Mouse (Mus musculus) left cerebral cortex, postnatal 4 days (tissue): ENCODE results near the gene Gstcd. TPM values are rescaled to one million over a fixed set of nuclear protein-coding genes. Genes with fewer than 3 reads are reported as not detected.
A peak's percentile ranks its signal among the peaks of the same experiment; 100 is the strongest.

Source experiments
- DNase-seq: peaks from one replicate; pipeline ENCODE4 v3.0.0-alpha.2; 2022
- intact Hi-C: fragments of 180-260 bp; cut with DNase I; formaldehyde crosslinking; loops from one replicate; pipeline ENCODE4 v1.15.1; 2025
- total RNA-seq, 2 experiments: library from RNA; stranded (reverse); gene quantifications; 2 replicates each; pipeline ENCODE4 v1.2.3; 2021

Gene Gstcd
- total RNA-seq: 10 to 100 TPM; 11.1 to 12.3 TPM

DNA sequence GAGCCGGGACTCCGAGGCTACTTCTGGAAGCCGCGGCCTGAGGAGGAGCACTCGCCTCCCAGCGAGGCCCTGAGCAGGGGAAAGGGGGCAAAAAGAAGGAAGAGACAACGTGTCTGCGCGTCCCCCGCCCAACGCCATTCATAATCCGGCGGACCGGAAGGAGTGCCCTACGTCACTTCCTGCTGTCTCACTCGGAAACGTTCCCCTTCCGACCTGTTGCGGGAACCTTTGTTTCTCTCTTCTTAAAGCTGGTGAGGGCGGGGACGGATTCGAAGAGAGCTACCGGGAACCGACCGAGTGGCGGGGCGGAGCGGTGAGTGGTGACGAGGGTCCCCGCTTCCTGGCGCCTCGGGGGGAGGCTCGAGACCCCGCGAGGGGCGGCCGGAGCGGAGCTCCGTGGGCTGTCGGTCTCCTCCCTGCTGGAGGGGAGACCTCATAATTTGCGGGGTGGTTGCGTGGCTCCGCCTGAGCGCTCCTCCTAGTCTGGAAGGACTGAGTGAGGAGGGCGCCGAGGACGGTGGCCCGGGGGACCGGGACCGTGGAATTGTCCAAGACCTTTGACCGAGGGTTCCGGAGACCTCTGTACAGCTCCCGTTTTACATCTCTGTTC, at the start of gene Gstcd, which contains the start of gene Ints12:
Gene Gstcd (minus strand): TSS at position 370 of the 610 bp plus-strand sequence.
Gene Ints12 (plus strand): TSS at position 177 of the 610 bp plus-strand sequence.
- intact Hi-C loops: loop anchor here (5.0 kb wide), 1 partner anchor 344 kb away; no protein-coding TSS in a partner anchor
- DNase-seq: peak; percentile 94

DNA sequence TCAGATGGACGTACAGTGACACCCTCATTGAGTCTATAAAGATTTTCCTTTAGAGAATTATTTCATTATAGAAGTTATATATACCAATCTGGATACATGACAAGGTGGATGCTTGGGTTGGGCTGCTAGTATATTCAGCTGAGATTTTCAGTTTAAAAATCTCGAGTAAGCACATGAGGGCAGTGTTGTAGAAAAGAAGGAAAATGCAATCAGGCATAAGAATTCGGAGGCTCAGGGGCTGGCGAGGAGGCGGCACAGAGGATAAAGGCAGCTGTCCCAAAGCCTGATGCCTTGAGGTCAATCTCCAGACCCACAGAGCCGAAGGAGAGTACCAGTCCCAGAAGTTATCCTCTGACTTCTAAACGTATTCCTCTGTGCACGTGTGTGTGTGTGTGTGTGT, 40.8 kb upstream of the Gstcd start:
- no peak for DNase-seq
- intact Hi-C loops: loop anchor here (10.0 kb wide), 2 partner anchors 82 to 142 kb away; no protein-coding TSS in a partner anchor

DNA sequence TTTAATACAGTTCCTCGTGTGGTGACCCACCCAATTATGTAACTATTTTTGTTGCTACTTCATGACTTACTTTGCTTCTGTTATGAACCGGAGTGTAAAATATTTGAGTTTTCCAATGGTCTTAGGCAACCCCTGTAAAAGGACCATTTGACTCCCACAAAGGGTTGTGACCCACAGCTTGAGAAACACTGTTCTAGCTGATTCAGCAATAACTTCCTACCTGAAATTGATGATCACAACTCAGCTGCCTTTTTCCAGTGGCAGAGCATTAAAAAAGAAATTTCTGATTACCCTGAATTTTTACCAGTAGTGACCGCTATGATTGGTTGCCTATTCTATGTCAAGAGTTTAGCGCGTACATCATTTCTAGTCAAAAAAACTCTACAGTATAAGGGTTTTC, 39.5 kb upstream of the Gstcd start:
- intact Hi-C loops: loop anchor here (10.0 kb wide), 2 partner anchors 83 to 143 kb away; no protein-coding TSS in a partner anchor
- no peak for DNase-seq

DNA sequence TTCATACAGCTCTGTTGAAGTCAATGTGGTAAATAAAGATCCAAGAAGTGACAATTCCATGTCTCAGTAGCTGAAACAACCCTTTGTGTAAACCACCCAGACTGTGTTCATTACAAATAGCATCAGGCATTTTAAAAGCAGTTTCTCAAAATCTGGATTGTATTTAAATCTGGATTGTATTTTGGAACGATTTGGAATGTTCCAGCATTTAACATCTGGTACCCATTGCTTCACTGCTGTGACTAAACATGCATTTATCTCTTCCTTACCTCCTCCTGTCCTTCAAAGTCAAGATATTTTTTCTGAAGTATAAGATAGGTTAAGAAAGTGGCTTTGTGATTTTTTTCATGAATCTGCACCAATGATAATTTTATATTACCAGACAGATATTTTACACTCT, 21.4 kb upstream of the Gstcd start:
- no peak for DNase-seq
- intact Hi-C loops: loop anchor here (10.0 kb wide), 2 partner anchors 762 to 1512 kb away; no protein-coding TSS in a partner anchor

DNA sequence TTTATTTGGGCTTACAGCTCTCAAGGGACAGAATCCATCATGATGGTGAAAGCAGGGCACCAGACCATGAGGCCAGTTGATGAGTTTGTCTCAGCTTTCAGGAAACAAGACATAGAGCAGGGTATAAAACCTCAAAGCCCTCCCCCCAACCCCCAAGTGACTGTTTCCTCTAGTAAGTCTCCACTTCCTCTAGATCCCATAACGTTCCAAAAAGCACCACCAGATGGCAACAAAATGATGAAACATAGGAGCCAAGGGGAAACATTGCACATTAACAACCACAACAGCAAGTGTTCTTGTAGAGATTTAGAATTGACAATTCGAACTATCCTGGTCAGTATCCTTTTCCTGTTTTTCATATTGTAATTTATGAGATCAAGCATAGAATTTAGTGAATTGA, 19.9 kb upstream of the Gstcd start:
- DNase-seq: peak; percentile 19
- intact Hi-C loops: loop anchor here (10.0 kb wide), 2 partner anchors 763 to 1513 kb away; no protein-coding TSS in a partner anchor

GRCm38 (mm10) chr3:133109844-133110243, 18.0 kb upstream of the Gstcd start:
- intact Hi-C loops: loop anchor here (10.0 kb wide), 2 partner anchors 765 to 1515 kb away; no protein-coding TSS in a partner anchor
- DNase-seq: no peak

DNA sequence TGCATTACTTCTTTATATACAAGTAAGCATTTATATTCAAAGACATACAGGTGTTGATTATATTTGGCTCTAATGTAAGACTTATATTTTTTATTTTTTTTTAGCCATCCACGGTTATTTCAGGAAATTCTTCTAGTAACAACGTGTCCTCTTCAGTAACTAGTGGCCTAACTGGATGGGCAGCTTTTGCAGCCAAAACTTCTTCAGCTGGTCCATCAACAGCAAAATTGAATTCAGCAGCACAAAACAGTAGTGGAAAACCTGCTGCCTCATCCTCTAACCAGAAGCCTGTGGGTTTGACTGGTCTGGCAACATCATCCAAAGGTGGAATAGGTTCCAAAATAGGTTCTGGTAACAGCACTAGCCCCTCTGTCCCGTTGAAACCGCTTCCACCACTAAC, 16.9 kb upstream of the Gstcd start:
- intact Hi-C loops: no loop called here
- no peak for DNase-seq

DNA sequence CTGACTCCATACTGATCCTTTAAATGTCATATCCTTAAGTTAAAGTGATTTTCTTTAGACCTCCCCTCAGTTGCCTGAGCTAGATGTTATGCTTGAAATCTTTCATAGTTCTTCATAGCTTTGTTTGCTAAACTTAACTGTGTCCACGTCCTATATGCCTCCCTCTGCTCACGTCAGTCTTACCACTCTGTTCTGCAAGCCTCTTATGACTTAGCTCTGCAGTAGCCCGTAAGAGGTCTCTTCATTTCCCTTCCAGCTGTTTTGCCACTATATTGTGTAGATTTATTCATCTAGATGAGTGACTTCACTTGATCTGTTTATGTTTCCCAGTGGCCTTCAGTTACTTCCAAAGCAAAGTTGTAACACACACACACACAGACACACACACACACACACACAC, 12.6 kb upstream of the Gstcd start:
- DNase-seq: no peak
- intact Hi-C loops: no loop called here

DNA sequence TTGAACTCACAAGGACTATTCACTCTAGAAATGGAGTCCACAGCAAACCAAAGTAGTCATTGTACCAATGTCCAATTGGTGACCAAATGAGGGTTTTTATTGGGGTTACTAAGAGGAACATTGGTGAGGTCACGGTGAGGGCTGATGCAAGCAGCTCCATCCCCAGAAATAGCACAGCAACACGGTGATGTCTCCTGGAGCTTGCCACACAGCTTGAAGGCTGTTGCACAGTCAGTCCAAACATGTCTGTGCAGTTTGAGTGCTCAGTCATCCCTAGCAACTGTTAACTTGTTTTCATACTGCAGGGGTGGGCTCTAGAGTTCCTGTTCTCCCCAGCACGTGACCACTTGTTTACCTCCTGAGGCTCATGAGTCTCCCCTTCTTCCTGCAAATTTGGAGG, 11.9 kb upstream of the Gstcd start:
- intact Hi-C loops: no loop called here
- no peak for DNase-seq

- intact Hi-C loops: no loop called here
- no peak for DNase-seq
Observed at GRCm38 (mm10) chr3:133098909-133099308, 7.1 kb upstream of the Gstcd start.

DNA sequence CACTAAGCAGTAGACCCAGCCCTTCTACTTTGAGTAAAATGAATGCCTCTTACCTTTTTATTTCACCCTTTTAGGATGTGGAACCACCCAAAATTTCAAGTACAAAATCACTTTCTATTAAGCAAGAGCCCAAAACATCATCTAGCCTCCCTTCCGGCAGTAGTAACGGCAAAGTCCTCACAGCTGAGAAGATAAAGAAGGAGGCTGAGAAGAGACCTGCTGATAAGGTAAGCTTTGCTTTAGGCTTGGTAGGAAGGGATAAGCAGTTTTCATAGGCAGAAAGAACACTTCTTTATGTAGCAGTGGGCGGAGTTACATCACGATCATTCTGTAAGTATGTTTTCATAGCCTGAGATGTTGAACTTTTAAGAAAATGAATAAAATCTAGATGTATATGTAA, 6.5 kb upstream of the Gstcd start:
- intact Hi-C loops: no loop called here
- DNase-seq: no peak

DNA sequence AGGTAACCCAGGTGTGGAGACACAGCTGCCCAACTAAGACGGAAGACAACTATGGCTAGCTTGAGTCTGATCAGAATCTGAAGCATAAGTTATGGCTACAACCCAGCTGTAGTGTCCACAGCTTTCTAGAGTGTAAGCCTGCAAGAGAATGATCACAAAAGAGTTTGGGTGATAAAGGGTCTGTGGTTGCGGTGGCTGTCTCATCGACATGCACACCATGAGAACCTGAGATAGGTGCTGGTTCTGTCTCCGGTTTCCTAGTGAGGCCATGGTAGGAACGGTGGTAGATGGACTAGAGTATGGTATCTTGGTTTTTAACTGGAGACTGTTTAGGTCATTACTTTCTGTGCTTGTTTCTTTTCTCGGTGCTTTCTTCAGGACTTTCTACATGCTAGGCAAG, 6.1 kb upstream of the Gstcd start:
- intact Hi-C loops: no loop called here
- no peak for DNase-seq

- DNase-seq: no peak
- intact Hi-C loops: loop anchor here (5.0 kb wide), 1 partner anchor 347 kb away; no protein-coding TSS in a partner anchor
Observed at GRCm38 (mm10) chr3:133094305-133094704, 2.5 kb upstream of the Gstcd start.

DNA sequence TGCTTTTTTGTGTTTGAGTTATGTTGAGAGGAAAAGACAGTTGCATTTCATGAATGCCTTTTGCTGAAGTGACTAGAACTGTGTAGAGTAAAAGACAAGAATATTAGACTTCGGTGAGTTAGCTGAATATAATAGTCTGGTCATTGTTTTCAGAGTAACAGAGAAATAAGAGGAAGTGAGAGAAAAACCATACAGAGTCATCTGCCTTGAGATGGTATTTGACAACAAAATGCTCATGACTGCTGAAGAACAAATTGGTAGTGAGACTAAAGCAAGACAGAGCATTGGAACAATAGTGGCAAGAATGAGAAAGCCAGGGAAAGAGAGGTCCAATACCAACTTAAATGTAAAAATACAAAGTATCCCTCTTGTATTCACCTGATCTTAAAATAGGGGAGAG, 1.1 kb upstream of the Gstcd start:
- intact Hi-C loops: loop anchor here (5.0 kb wide), 1 partner anchor 346 kb away; no protein-coding TSS in a partner anchor
- DNase-seq: no peak

DNA sequence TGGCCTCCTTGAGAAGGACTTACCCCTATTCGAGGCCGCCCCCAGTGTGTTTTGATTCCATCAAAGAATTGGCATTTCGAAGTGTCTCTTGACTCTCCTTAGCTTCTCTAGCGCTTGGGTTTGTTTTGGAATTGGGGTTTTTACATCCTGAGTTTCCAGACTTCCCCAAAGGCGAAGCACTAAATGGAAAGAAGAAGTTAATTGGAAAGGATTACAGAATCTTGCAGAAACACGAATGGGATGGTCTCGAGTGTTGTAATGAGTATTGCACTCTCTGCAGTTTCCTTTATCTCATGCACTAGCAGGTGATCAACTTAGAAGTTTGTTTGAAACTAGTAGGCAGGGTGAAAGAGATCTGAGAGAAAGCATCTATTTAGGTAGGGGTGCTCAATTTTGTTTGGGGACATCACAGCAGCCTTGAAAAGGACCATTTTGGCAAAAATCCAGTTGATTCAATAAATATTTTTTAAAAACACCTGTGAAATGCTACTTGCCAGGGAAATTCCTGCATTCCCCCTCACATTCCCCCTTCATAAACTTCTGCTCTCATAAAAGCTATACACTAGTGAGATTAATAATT, 531 bp upstream of the Gstcd start:
- intact Hi-C loops: loop anchor here (5.0 kb wide), 1 partner anchor 345 kb away; no protein-coding TSS in a partner anchor
- DNase-seq: no peak

GRCm38 (mm10) chr3:133091121-133091663, 641 bp downstream of the Gstcd start:
- intact Hi-C loops: loop anchor here (5.0 kb wide), 1 partner anchor 344 kb away; no protein-coding TSS in a partner anchor
- DNase-seq: peak; percentile 47

GRCm38 (mm10) chr3:133090247-133091120, 1.3 kb downstream of the Gstcd start:
- intact Hi-C loops: loop anchor here (5.0 kb wide), 1 partner anchor 343 kb away; no protein-coding TSS in a partner anchor
- no peak for DNase-seq

GRCm38 (mm10) chr3:133085858-133086257, 6.0 kb downstream of the Gstcd start:
- DNase-seq: no peak
- intact Hi-C loops: no loop called here

DNA sequence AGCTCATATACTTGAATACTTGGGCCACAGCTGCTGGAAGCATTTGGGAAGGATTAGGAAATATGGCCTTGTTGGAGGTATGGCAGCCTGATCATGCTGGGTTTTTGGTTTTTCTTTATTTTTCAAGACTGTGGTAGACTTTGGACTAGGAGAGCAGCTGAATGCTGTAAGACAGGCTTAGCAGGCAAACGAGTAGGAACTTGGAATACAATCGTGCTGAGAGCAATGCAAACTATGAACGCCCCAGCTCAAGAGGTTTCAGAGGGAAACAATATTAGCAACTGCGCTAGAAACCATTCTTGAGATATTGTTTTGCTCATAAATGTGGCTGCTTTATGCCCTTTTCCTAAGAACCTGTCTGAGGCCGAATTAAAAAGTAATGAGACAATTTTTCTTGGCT, 9.1 kb downstream of the Gstcd start:
- DNase-seq: no peak
- intact Hi-C loops: no loop called here

GRCm38 (mm10) chr3:133075560-133075959, 16.3 kb downstream of the Gstcd start:
- intact Hi-C loops: no loop called here
- no peak for DNase-seq

- intact Hi-C loops: no loop called here
- no peak for DNase-seq
Observed at GRCm38 (mm10) chr3:133052068-133052467, 39.8 kb downstream of the Gstcd start.
